Mouse (Mus musculus) thymus, adult 2 months (tissue): ENCODE results near the gene Eif4e3.

ENCODE experiments used
- CTCF ChIP-seq: fragments of 200-500 bp; IDR thresholded peaks from 2 replicates; pipeline ENCODE4 v1.5.1; 2012; ENCODE audit warnings: mild to moderate bottlenecking, control low read depth, low read length, moderate library complexity, borderline replicate concordance; ENCODE audit not compliant: control insufficient read depth, poor library complexity, insufficient read depth; ENCODE audit errors: extremely low read depth
- POLR2A ChIP-seq: fragments of 200-500 bp; IDR thresholded peaks from 2 replicates; pipeline ENCODE4 v1.6.1; 2012; ENCODE audit warnings: mild to moderate bottlenecking, low read length, control low read depth, moderate library complexity; ENCODE audit not compliant: control insufficient read depth, poor library complexity, insufficient read depth; ENCODE audit errors: extremely low read depth

DNA sequence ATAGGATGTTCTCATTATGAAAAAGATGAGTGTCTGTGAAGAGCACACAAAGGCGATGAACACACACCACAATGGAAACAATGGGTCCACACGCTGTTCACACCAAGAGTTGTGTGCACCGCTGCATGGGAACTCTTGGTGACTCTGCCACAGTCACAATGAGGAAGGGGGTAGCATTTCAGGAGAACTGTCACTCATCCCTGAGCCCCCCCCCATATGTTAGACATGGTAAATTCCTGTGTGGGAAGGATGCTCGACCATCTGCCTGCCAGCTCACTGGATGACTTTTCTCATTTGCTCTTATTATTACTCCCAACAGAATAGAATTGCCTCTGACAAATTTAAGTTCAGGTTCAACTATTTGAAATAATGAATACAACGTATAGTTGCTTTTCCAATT lies 34.9 kb downstream of the Eif4e3 start:
- no peak for TF ChIP-seq POLR2A
- no peak for TF ChIP-seq CTCF
